Mouse (Mus musculus): ENCODE data around the gene Dusp5. TPM values are rescaled to one million over a fixed set of nuclear protein-coding genes. Genes with fewer than 3 reads are reported as not detected.
"Not testable (repeated sequence)": the region's sequence is repeated elsewhere in the genome, so short reads cannot be mapped to it uniquely, and the experiment has no call there.

Dusp5 gene
- polyA plus RNA-seq, 1 experiment from 2014 or later = 2.9 TPM

- Histone ChIP-seq H3K9me3 (no peaks in the 10 kb centered on the region), H3K4me1 (no peaks in the 10 kb centered on the region), H3K27ac (replicated peaks) (no peak overlapping the region), H3K9ac (replicated peaks) (no peak overlapping the region), H3K36me3 (no peaks in the 10 kb centered on the region), H3K27me3 (no peaks in the 10 kb centered on the region), H3K4me2 (replicated peaks) (no peak overlapping the region), H3K4me3 (no peak overlapping the region)
- ATAC-seq (replicated peaks) = no peak
- WGBS = 92% methylated on average over 4 of the region's 4 CpGs
These were observed 29.4 kb upstream of the Dusp5 start for GRCm38 (mm10) chr19:53499451-53499940.

DNA sequence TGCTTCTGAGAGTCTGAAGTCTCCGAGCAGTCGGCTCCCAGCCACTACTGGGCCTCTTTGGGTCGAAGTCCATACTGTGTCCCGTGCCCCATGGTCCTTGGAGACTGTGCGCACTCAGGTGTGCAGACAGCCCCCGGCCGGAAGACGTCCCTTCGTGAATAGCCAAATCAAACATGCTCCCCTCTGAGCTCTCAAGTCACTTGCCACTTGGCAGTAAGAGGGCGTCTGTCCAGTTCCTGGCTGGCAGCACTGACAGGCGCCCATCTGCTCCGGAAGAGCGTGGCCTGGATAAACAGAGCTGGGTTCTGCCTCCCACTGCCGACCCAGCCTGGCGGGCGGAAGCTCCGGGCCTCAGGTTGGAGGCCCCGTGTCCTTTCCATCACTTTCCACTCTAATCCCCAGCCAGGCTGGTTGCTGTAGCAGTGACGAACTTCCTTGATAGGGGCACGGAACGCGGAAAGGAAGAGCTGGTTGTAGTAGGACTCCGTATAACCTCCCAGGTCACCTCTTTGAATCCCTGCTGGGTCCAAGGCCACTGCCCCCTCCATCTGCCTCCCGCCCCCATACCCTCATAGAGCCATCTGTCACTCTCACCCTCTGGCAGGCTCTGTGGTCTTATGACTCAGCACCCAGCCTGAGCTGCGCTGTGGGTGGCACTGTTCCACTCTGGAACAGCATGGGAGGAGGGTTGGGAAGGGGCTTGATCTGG is 28.5 kb upstream of the Dusp5 start:
- Histone ChIP-seq H3K4me1 (no peaks in the 10 kb centered on the region), H3K4me2 (replicated peaks) (no peak overlapping the region), H3K27ac (replicated peaks) (no peak overlapping the region), H3K9ac (replicated peaks) (no peak overlapping the region), H3K36me3 (no peaks in the 10 kb centered on the region), H3K27me3 (no peaks in the 10 kb centered on the region), H3K4me3 (no peak overlapping the region), H3K9me3 (no peaks in the 10 kb centered on the region)
- ATAC-seq (replicated peaks) = no peak
- WGBS = 78% methylated on average over 25 of the region's 25 CpGs

DNA sequence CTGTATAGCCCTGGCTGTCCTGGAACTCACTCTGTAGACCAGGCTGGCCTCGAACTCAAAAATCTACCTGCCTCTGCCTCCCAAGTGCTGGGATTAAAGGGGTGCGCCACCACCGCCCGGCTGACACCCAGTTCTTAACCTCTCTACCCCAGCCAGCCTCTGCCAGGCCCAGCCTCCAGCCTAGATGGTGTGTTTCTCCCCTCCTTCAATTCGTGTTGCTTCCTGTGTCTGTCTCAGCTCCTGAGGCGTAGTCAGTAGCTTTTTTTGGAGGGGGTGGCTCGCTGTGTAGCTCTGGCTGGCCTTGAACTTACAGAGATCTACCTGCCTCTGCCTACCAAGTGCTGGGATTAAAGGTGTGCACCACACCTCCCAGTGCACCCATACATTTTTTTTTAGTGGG is 27.7 kb upstream of the Dusp5 start:
- H3K4me1 ChIP-seq; H3K36me3 ChIP-seq; H3K4me2 ChIP-seq (replicated peaks); H3K9ac ChIP-seq (replicated peaks); ATAC-seq (replicated peaks); H3K27me3 ChIP-seq; H3K4me3 ChIP-seq; H3K9me3 ChIP-seq; H3K27ac ChIP-seq (replicated peaks): not testable (repeated sequence)
- 90% methylated on average over 7 of the region's 7 CpGs for WGBS

- WGBS = 91% methylated on average over 2 of the region's 2 CpGs
- H3K4me2 ChIP-seq (replicated peaks) = no peak overlapping the region
- no peaks in the 10 kb centered on the region for H3K4me1 ChIP-seq
- H3K9ac ChIP-seq (replicated peaks) = no peak overlapping the region
- no peak overlapping the region for H3K4me3 ChIP-seq
- no peaks in the 10 kb centered on the region for H3K27me3 ChIP-seq
- H3K36me3 ChIP-seq = no peaks in the 10 kb centered on the region
- ATAC-seq (replicated peaks) = no peak
- H3K27ac ChIP-seq (replicated peaks) = no peak overlapping the region
- no peaks in the 10 kb centered on the region for H3K9me3 ChIP-seq
These were observed 27.1 kb upstream of the Dusp5 start for GRCm38 (mm10) chr19:53501765-53502164.

DNA sequence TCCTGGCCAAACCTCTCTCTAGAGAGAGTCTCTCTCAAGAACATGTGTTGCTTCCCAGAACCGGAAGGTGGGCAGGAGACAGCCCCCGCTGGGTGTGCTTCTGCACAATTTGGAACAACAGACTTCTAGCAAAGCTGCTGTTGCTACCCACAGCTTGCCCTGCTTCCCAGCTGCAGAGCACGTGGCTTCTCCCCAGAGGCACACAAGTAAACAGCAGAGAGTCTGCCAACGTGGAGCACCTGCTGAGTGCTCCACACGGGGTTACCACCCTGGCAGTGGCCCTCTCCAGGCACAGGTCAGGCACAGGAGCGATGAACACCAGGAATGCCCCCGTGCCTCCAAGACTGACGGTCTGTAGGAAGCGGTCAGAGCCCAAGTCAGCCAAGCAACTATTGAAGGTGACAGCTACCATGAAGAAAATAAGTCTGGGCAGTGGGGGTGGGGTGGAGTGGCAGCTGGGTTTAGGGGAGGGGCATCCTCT is 26.0 kb upstream of the Dusp5 start:
- no peak for ATAC-seq (replicated peaks)
- Histone ChIP-seq H3K4me2 (replicated peaks) (no peak overlapping the region), H3K9me3 (no peaks in the 10 kb centered on the region), H3K4me3 (no peak overlapping the region), H3K27me3 (no peaks in the 10 kb centered on the region), H3K36me3 (no peaks in the 10 kb centered on the region), H3K9ac (replicated peaks) (no peak overlapping the region), H3K4me1 (no peaks in the 10 kb centered on the region), H3K27ac (replicated peaks) (no peak overlapping the region)
- WGBS = 59% methylated on average over 9 of the region's 9 CpGs

DNA sequence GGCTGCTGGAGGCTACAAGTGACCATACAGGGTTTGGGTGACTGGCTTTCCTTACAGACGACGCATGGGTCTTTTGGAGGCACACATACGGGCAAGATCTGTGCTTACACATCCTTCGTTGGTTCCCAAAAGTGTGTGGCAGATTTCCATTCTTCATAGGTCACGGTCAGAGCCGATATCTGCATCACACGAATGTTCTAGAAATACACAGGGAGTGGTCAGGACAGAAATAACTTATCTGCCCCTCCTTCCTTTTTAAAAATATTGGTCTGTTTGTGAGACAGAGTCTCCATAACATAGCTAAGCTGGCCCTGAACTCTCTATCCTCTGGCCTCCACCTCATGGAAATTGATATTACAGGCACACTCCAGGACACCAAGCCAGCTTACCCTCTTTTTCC is 24.7 kb upstream of the Dusp5 start:
- ATAC-seq (replicated peaks) = no peak
- WGBS = 88% methylated on average over 7 of the region's 7 CpGs

GRCm38 (mm10) chr19:53505728-53506127 is 23.2 kb upstream of the Dusp5 start:
- Histone ChIP-seq H3K4me1 (no peaks in the 10 kb centered on the region), H3K27ac (replicated peaks) (no peak overlapping the region), H3K27me3 (no peaks in the 10 kb centered on the region), H3K36me3 (no peaks in the 10 kb centered on the region), H3K4me2 (replicated peaks) (no peak overlapping the region), H3K9ac (replicated peaks) (no peak overlapping the region), H3K4me3 (no peak overlapping the region), H3K9me3 (no peaks in the 10 kb centered on the region)
- no peak for ATAC-seq (replicated peaks)
- WGBS = 86% methylated on average over 10 of the region's 10 CpGs

More for the DNA sequence above, 24.7 kb upstream of the Dusp5 start:
- H3K36me3 ChIP-seq = no peaks in the 10 kb centered on the region
- no peak overlapping the region for H3K4me3 ChIP-seq
- no peak overlapping the region for H3K4me2 ChIP-seq (replicated peaks)
- no peak overlapping the region for H3K27ac ChIP-seq (replicated peaks)
- H3K27me3 ChIP-seq = no peaks in the 10 kb centered on the region
- H3K9me3 ChIP-seq = no peaks in the 10 kb centered on the region
- H3K9ac ChIP-seq (replicated peaks) = no peak overlapping the region
- H3K4me1 ChIP-seq = no peaks in the 10 kb centered on the region

DNA sequence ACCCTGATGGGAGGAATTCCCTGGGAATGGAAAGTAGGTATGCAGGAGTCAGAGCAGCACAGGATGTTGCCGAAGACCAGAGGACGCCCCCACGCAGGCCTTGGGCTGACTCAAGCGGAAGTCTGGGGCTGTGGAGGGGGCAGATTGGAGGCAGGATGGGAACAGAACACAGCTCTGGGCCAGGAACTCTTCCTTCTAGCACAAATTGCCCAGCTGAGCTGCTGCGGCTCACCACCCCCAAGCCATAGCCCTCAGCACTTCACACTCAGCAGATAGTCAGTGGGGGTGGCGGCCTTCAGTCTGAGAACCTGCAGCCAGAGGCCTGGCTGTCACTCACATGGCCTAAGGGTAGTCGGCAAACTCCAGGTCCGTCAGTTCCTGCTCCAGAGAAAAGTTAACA is 21.4 kb upstream of the Dusp5 start:
- 72% methylated on average over 8 of the region's 8 CpGs for WGBS
- no peak for ATAC-seq (replicated peaks)
- H3K4me1 ChIP-seq = no peaks in the 10 kb centered on the region
- H3K9ac ChIP-seq (replicated peaks) = no peak overlapping the region
- H3K27ac ChIP-seq (replicated peaks) = no peak overlapping the region
- H3K27me3 ChIP-seq = no peaks in the 10 kb centered on the region
- no peaks in the 10 kb centered on the region for H3K36me3 ChIP-seq
- H3K4me2 ChIP-seq (replicated peaks) = no peak overlapping the region
- no peaks in the 10 kb centered on the region for H3K9me3 ChIP-seq
- H3K4me3 ChIP-seq = no peak overlapping the region

GRCm38 (mm10) chr19:53511244-53511934 is 17.5 kb upstream of the Dusp5 start:
- H3K4me3 ChIP-seq = no peak overlapping the region
- 89% methylated on average over 13 of the region's 13 CpGs for WGBS
- no peaks in the 10 kb centered on the region for H3K9me3 ChIP-seq
- H3K9ac ChIP-seq (replicated peaks) = no peak overlapping the region
- H3K4me2 ChIP-seq (replicated peaks) = no peak overlapping the region
- H3K4me1 ChIP-seq = no peaks in the 10 kb centered on the region
- ATAC-seq (replicated peaks) = no peak
- H3K36me3 ChIP-seq = no peaks in the 10 kb centered on the region
- no peak overlapping the region for H3K27ac ChIP-seq (replicated peaks)
- no peaks in the 10 kb centered on the region for H3K27me3 ChIP-seq

DNA sequence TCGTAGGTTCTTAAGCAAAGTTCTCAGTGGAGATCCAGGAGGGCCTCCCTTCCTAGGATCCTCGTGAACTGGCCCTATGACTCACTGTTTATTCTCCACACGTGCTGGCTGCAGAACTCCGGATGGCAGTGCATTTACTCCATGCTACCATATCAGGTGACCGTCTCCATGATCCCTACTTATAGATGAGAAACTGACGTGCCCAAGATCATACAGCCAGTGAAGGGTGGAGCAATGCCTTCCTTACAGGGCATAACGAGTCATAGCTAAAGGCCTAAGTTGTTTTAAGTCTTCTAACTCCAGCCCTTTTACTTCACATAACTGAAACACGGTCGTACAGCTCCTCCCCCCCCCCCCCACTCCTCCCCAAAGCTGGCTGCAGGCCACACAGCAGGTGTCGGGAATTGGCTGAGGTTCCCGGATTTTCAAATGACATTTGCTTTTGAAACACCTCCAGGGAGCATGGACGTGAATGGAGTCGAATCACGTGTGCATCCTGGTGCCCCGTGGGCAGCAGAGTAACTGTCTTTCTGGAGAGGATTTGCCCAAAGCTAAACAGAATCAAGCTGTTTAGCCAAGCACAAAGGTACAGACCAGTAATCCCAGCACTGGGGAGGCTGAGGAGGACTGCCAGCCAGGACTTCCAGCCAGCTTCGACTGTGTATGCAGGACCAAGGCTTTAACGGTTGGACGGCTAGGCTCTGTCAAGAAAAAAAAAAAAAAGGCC is 11.4 kb upstream of the Dusp5 start:
- Histone ChIP-seq H3K27ac (replicated peaks) (peak overlapping the region; percentile 39; the same call in 1 of the 2 replicates), H3K4me3 (no peak overlapping the region), H3K4me2 (replicated peaks) (no peak overlapping the region), H3K4me1 (peaks cover 12% of the 10 kb centered on the region; the same call in 1 of the 2 replicates), H3K9ac (replicated peaks) (no peak overlapping the region), H3K27me3 (no peaks in the 10 kb centered on the region), H3K36me3 (no peaks in the 10 kb centered on the region), H3K9me3 (no peaks in the 10 kb centered on the region)
- peak; percentile 72 for ATAC-seq (replicated peaks)
- 16% methylated on average over 18 of the region's 18 CpGs for WGBS

DNA sequence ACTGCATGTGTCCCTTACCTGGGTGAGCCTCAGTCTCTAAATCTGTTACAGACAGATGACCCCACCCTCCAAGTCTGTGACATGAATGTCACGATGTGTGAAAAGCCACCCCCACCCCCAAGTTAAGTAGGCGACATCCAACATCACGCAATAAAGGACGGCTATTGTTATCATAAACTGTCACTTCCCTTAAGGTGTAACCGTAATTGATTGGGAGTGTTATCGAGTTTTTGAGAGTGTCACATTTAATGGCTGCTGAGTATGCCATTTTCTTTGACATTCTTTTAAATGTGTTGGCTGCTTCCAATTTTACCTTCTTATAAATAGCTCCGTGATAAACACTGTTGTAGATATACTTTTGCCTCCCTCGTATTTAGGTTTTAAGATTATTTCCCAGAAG is 9.4 kb upstream of the Dusp5 start:
- H3K9ac ChIP-seq (replicated peaks) = no peak overlapping the region
- H3K36me3 ChIP-seq = no peaks in the 10 kb centered on the region
- no peaks in the 10 kb centered on the region for H3K9me3 ChIP-seq
- H3K4me1 ChIP-seq = peaks cover 12% of the 10 kb centered on the region; the same call in 1 of the 2 replicates
- H3K27me3 ChIP-seq = no peaks in the 10 kb centered on the region
- H3K27ac ChIP-seq (replicated peaks) = no peak overlapping the region
- H3K4me2 ChIP-seq (replicated peaks) = no peak overlapping the region
- ATAC-seq (replicated peaks) = no peak
- whole genome bisulfite sequencing = 83% methylated on average over 8 of the region's 8 CpGs
- H3K4me3 ChIP-seq = no peak overlapping the region

GRCm38 (mm10) chr19:53519981-53520380 is 8.9 kb upstream of the Dusp5 start:
- Histone ChIP-seq H3K27ac (replicated peaks) (no peak overlapping the region), H3K4me1 (peaks cover 12% of the 10 kb centered on the region; the same call in 1 of the 2 replicates), H3K9me3 (no peaks in the 10 kb centered on the region), H3K27me3 (no peaks in the 10 kb centered on the region), H3K4me3 (no peak overlapping the region), H3K36me3 (no peaks in the 10 kb centered on the region), H3K4me2 (replicated peaks) (no peak overlapping the region), H3K9ac (replicated peaks) (no peak overlapping the region)
- no peak for ATAC-seq (replicated peaks)
- 84% methylated on average over 10 of the region's 10 CpGs for WGBS

Measured in forebrain, embryonic 15.5 days (tissue).